Mouse (Mus musculus) hindbrain, embryonic 16.5 days (tissue): ENCODE measurements around the gene Try4. TPM values are rescaled to one million over a fixed set of nuclear protein-coding genes. Genes with fewer than 3 reads are reported as not detected.
"Not testable (repeated sequence)": the region's sequence is repeated elsewhere in the genome, so short reads cannot be mapped to it uniquely, and the experiment has no call there.

Experiments used
- ATAC-seq: fragments of 200-750 bp; cut with Nextera tagmentation; 2 replicates; pipeline ENCODE4 v1.8.0; 2017; ENCODE audit warnings: moderate TSS enrichment, moderate library complexity
- H3K27ac ChIP-seq: fragments of 300-500 bp; sonication (generic); 2 replicates; pipeline ENCODE4 v1.5.1; 2014; ENCODE audit warnings: low read depth, mild to moderate bottlenecking, control low read depth, low read length, moderate library complexity
- H3K27me3 ChIP-seq: fragments of 300-500 bp; sonication (generic); replicated peaks from 2 replicates; pipeline ENCODE4 v1.6.1; 2014; ENCODE audit warnings: low read length; ENCODE audit not compliant: control insufficient read depth, insufficient read depth
- H3K36me3 ChIP-seq: fragments of 300-500 bp; sonication (generic); 2 replicates; pipeline ENCODE4 v1.6.1; 2014; ENCODE audit warnings: mild to moderate bottlenecking, low read length, moderate library complexity, mixed read lengths; ENCODE audit not compliant: control insufficient read depth, insufficient read depth
- H3K4me1 ChIP-seq: fragments of 300-500 bp; sonication (generic); 2 replicates; pipeline ENCODE4 v1.6.1; 2014; ENCODE audit warnings: low read depth, low read length; ENCODE audit not compliant: control insufficient read depth, insufficient read depth
- H3K4me2 ChIP-seq: fragments of 300-500 bp; sonication (generic); 2 replicates; pipeline ENCODE4 v1.6.1; 2014; ENCODE audit warnings: mild to moderate bottlenecking, low read length, control low read depth, moderate library complexity
- H3K4me3 ChIP-seq: fragments of 300-500 bp; sonication (generic); 2 replicates; pipeline ENCODE4 v1.5.1; 2014; ENCODE audit warnings: mild to moderate bottlenecking, low read length, control low read depth, moderate library complexity
- H3K9ac ChIP-seq: fragments of 300-500 bp; sonication (generic); 2 replicates; pipeline ENCODE4 v1.6.1; 2014; ENCODE audit warnings: low read depth, mild to moderate bottlenecking, control low read depth, low read length, moderate library complexity
- H3K9me3 ChIP-seq: fragments of 300-500 bp; sonication (generic); 2 replicates; pipeline ENCODE4 v1.6.1; 2014; ENCODE audit warnings: mild to moderate bottlenecking, low read length, moderate library complexity; ENCODE audit not compliant: control insufficient read depth
- WGBS: fragments of 180-500 bp; shearing (Covaris S2); extraction: QIAGEN DNeasy Blood & Tissue Kit; methylation state at CpG from one replicate; pipeline ENCODE4 v1.1.7; 2014; 5-methylcytosine and 5-hydroxymethylcytosine counted together
- polyA plus RNA-seq: library from polyadenylated mRNA; unstranded; fragments of >200 nt; fragmentation: Nextera tagmentation; extraction: Ambion mirVana; gene quantifications from 2 replicates; pipeline ENCODE4 v1.2.1, GENCODE M21; 2015

Gene Try4
- not detected in 2 replicates for polyA plus RNA-seq

GRCm38 (mm10) chr6:41301969-41302368 lies at the start of gene Try4:
Gene Try4 (plus strand): TSS chr6:41302269.
- Histone ChIP-seq H3K9me3 (no peaks in the 10 kb centered on the region), H3K36me3 (no peaks in the 10 kb centered on the region), H3K27me3 (no peaks in the 10 kb centered on the region), H3K4me3 (no peak within 1 kb of the TSS), H3K9ac (no peak within 1 kb of the TSS), H3K4me1 (no peaks in the 10 kb centered on the region), H3K27ac (no peak within 1 kb of the TSS), H3K4me2 (no peak within 1 kb of the TSS)
- WGBS = 61% methylated on average over 1 of the region's 1 CpGs
- ATAC-seq = no peak

- not testable (repeated sequence) for H3K36me3 ChIP-seq, H3K4me1 ChIP-seq, H3K4me3 ChIP-seq, H3K27me3 ChIP-seq, H3K4me2 ChIP-seq, ATAC-seq, H3K9ac ChIP-seq, H3K27ac ChIP-seq, H3K9me3 ChIP-seq
- 84% methylated on average over 9 of the region's 9 CpGs for WGBS
Measured at GRCm38 (mm10) chr6:41253314-41253713, 48.8 kb upstream of the Try4 start.

- no peaks in the 10 kb centered on the region for H3K27me3 ChIP-seq
- H3K4me3 ChIP-seq = no peak overlapping the region
- no peak overlapping the region for H3K27ac ChIP-seq
- no peak for ATAC-seq
- no peaks in the 10 kb centered on the region for H3K36me3 ChIP-seq
- H3K4me1 ChIP-seq = no peaks in the 10 kb centered on the region
- 87% methylated on average over 2 of the region's 2 CpGs for WGBS
- H3K9ac ChIP-seq = no peak overlapping the region
- H3K9me3 ChIP-seq = no peaks in the 10 kb centered on the region
- no peak overlapping the region for H3K4me2 ChIP-seq
Measured at GRCm38 (mm10) chr6:41256424-41256823, 45.6 kb upstream of the Try4 start.

- no peak overlapping the region for H3K9ac ChIP-seq
- no peaks in the 10 kb centered on the region for H3K36me3 ChIP-seq
- H3K4me3 ChIP-seq = no peak overlapping the region
- ATAC-seq = no peak
- H3K9me3 ChIP-seq = no peaks in the 10 kb centered on the region
- no peaks in the 10 kb centered on the region for H3K27me3 ChIP-seq
- WGBS = 84% methylated on average over 3 of the region's 3 CpGs
- no peak overlapping the region for H3K27ac ChIP-seq
- H3K4me2 ChIP-seq = no peak overlapping the region
- no peaks in the 10 kb centered on the region for H3K4me1 ChIP-seq
Measured at GRCm38 (mm10) chr6:41257432-41257831, 44.6 kb upstream of the Try4 start.

GRCm38 (mm10) chr6:41262796-41263195 lies 39.3 kb upstream of the Try4 start:
- 36% methylated on average over 3 of the region's 3 CpGs for WGBS
- no peak overlapping the region for H3K27ac ChIP-seq
- H3K9me3 ChIP-seq = no peaks in the 10 kb centered on the region
- no peaks in the 10 kb centered on the region for H3K27me3 ChIP-seq
- no peak overlapping the region for H3K4me2 ChIP-seq
- no peaks in the 10 kb centered on the region for H3K4me1 ChIP-seq
- ATAC-seq = no peak
- no peak overlapping the region for H3K9ac ChIP-seq
- no peaks in the 10 kb centered on the region for H3K36me3 ChIP-seq
- no peak overlapping the region for H3K4me3 ChIP-seq

GRCm38 (mm10) chr6:41266140-41266539 lies 35.9 kb upstream of the Try4 start:
- Histone ChIP-seq H3K9ac (no peak overlapping the region), H3K4me3 (no peak overlapping the region), H3K36me3 (no peaks in the 10 kb centered on the region), H3K27ac (no peak overlapping the region), H3K4me2 (no peak overlapping the region), H3K27me3 (no peaks in the 10 kb centered on the region), H3K4me1 (no peaks in the 10 kb centered on the region), H3K9me3 (no peaks in the 10 kb centered on the region)
- WGBS = 92% methylated on average over 6 of the region's 6 CpGs
- no peak for ATAC-seq

- WGBS = 10% methylated on average over 1 of the region's 1 CpGs
- no peak overlapping the region for H3K27ac ChIP-seq
- no peaks in the 10 kb centered on the region for H3K9me3 ChIP-seq
- no peaks in the 10 kb centered on the region for H3K4me1 ChIP-seq
- no peaks in the 10 kb centered on the region for H3K36me3 ChIP-seq
- ATAC-seq = no peak
- H3K4me2 ChIP-seq = no peak overlapping the region
- H3K4me3 ChIP-seq = no peak overlapping the region
- H3K27me3 ChIP-seq = no peaks in the 10 kb centered on the region
- H3K9ac ChIP-seq = no peak overlapping the region
Measured at GRCm38 (mm10) chr6:41298255-41298654, 3.8 kb upstream of the Try4 start.

- H3K27me3 ChIP-seq, H3K4me3 ChIP-seq, H3K4me2 ChIP-seq, H3K36me3 ChIP-seq, H3K9me3 ChIP-seq, H3K9ac ChIP-seq, H3K4me1 ChIP-seq, ATAC-seq, H3K27ac ChIP-seq: not testable (repeated sequence)
- 71% methylated on average over 3 of the region's 3 CpGs for WGBS
Measured at GRCm38 (mm10) chr6:41316741-41317140, 14.7 kb downstream of the Try4 start, which contains the start of gene Try5. Gene Try5 (minus strand): TSS chr6:41316841.

- no peaks in the 10 kb centered on the region for H3K4me1 ChIP-seq
- H3K9me3 ChIP-seq = no peaks in the 10 kb centered on the region
- H3K27ac ChIP-seq = no peak within 1 kb of the TSS
- H3K9ac ChIP-seq = no peak within 1 kb of the TSS
- no peak within 1 kb of the TSS for H3K4me2 ChIP-seq
- no peaks in the 10 kb centered on the region for H3K36me3 ChIP-seq
- H3K4me3 ChIP-seq = no peak within 1 kb of the TSS
- H3K27me3 ChIP-seq = no peaks in the 10 kb centered on the region
- no peak for ATAC-seq
- 84% methylated on average over 2 of the region's 2 CpGs for WGBS
Measured at GRCm38 (mm10) chr6:41353932-41354331, 51.9 kb downstream of the Try4 start, which contains the start of gene Try10. Gene Try10 (plus strand): TSS chr6:41354105.
